Mouse (Mus musculus) thymus, adult 2 months (tissue): ENCODE measurements around the gene Col20a1.

Source experiments
- CTCF ChIP-seq: fragments of 200-500 bp; IDR thresholded peaks from 2 replicates; pipeline ENCODE4 v1.5.1; 2012; ENCODE audit warnings: mild to moderate bottlenecking, control low read depth, low read length, moderate library complexity, borderline replicate concordance; ENCODE audit not compliant: control insufficient read depth, poor library complexity, insufficient read depth; ENCODE audit errors: extremely low read depth
- POLR2A ChIP-seq: fragments of 200-500 bp; IDR thresholded peaks from 2 replicates; pipeline ENCODE4 v1.6.1; 2012; ENCODE audit warnings: mild to moderate bottlenecking, low read length, control low read depth, moderate library complexity; ENCODE audit not compliant: control insufficient read depth, poor library complexity, insufficient read depth; ENCODE audit errors: extremely low read depth

DNA sequence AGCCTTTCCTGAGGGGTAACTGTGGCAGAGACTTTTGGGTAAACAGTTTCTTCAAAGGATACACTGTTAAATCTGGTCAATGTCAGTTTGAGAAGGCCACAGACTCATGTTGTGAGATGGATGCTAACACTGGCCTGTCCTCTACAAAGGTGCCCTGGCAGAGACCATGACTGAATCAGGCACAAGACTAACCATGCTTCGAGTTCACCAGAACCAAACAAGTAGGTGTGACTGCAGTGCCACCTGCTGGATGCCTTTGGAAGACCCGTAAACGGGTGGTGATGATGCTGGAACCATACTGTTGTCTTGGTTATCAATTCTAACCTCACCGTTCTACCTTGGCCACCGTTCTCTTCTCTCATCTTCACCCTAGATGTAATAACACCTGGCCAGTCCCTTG, 73.8 kb downstream of the Col20a1 start:
- TF ChIP-seq CTCF (no peak), POLR2A (no peak)
